Mouse (Mus musculus) lung, postnatal 4 days (tissue): ENCODE results near the gene Txndc2.
"Not testable (repeated sequence)": the region's sequence is repeated elsewhere in the genome, so short reads cannot be mapped to it uniquely, and the experiment has no call there.

ENCODE experiments used
- DNase-seq, 2 experiments: peaks; one replicate each; pipeline ENCODE4 v3.0.0; 2021

Txndc2 gene

DNA sequence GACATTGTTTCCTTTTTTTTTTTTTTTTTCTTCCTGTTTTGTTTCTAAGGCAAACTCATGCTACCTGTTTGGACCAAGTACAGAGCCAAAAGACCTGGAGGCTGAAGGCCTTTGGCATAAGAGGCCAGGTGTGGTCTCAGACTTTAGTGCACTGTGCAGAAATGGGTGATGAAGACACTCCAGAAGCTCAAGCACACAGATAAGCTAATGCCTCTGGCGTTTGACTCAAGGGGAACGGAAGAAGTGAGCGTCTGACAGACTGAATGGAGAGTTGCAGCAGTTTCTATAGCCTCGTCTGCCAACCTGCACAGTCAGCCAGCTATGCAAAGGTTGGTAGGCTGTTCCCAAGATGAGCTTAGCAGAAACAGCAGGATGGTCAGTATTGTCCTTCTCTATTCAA, 13.6 kb upstream of the Txndc2 start:
- no peak for DNase-seq

DNA sequence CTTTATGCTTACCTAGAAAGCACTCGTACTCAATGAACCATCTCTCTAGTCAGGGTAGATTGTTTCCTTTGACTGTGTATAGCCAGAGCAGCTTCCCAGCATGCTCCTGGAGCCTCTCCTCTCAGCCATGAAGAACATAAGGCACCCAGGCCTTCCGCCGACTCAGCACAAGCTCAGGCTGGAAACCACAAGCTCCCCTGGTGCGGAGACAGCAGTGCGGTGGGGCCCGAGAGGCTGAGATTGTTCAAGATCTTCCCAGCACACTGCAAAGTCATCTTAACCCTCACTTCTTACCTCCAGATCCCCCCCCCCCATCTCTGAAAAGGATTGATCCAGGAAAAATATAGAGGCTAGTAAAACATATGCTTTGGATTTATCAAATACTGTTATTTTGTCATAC, 8.6 kb upstream of the Txndc2 start:
- DNase-seq, result no peak

DNA sequence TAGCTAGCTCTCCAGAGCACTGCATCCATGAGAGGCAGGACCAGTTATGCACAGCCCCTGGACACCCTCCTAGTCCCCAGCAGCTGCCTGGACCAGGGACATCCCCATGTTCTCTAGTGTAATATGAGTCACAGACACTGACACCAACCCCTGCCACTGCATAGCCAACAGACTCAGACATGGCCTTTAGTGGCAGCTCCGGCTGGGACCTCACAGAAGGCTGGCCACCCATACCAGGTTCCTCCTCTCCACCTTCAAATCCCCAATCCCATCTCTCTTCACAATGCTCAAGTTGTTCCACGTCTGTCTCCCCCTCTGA, 7.2 kb upstream of the Txndc2 start:
- no peak for DNase-seq

DNA sequence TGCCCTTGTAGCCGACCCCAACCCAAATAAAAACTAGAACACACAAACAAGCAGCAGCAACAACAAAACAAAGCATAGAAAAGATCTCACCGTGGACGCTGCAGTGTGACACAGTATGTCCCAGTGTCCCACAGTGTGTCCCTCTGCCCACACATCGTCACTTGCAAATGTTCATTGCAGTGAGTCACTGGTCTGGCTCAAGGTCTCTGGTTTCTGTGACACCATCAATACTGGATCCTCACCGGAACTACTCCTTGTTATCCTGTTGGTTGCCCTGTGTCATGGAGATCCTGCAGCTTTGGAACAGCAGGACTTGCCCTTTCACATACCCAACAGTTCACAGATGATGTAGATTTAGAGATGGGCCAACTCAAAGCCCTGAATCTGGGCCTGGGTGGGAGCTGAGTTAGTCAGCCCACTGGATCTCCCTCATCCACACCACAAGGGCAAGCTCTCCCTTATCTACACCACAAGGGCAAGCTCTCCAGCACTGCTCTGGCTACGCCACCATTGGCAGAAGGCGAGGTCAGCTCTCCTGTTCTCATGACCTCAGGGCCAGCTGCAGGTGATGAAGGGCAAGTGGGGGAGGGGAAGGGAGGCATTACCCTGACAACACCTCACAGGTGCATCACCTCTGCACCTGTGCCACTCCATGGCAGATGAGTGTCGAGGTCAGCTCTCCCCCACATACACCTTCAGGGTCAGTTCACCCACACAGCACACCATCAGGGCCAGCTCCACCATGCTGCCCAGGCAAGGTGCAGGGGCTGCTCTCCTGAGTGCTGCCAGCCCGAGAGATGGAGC, 6.6 kb upstream of the Txndc2 start:
- no peak for DNase-seq

DNA sequence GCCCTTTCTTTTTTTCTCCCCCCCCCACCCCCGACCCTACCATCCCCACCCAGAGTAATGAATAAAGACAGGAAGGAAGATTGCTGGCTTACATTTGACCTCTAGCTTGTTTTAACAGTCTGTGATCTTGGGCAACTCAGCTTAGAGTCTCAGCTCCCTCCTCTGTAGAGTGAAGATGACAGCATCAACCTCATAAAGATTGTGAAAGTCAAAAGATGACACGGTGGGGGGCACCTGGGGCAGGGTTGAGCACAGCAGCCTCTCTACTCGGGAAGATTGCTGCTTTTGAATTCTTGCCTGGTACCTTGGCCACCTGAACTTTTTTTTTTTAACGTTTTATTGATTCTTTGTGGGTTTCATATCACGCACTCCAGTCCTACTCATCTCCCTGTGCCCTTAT, 6.0 kb upstream of the Txndc2 start:
- no peak for DNase-seq

DNA sequence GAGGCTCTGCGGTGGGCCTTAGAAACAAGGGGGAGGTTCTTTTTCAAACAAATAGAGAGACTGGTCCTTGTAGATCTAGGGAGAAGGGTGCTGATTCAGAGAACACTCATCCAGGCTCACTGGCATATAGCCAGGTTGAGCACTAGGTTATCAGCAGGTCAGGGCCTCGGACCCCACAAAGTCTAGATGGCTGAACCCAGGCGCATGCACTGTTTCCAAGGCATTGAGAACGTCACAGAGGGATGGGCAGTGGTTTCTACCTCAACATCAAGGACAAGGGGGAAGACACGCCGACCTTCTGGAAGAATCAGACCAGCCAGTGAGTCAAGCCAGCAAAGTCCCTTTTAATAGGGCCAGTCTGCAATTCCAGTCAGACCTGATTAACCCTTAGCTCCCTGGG, 5.3 kb upstream of the Txndc2 start:
- no peak for DNase-seq

DNA sequence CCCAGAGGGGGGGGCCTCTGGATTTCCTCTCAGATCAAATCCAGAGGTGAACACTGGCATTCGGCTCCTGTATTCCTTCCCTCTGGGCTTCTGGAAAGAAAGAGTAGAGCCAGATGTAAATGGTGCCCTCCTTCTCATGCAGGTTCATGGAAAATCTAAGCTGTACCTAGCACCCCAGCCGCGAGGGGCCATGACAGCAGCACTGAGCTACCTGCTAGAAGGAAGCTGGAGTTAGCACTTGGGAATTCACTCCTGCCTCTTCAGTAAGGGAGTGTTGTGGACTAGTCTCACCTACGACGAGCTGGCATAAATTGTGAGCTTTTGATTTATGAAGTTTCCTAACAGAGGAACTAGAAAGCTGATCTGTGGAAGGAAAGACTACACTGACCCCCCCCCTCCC, 1.6 kb upstream of the Txndc2 start:
- peak in 1 of 2 experiments; percentile 27 for DNase-seq

DNA sequence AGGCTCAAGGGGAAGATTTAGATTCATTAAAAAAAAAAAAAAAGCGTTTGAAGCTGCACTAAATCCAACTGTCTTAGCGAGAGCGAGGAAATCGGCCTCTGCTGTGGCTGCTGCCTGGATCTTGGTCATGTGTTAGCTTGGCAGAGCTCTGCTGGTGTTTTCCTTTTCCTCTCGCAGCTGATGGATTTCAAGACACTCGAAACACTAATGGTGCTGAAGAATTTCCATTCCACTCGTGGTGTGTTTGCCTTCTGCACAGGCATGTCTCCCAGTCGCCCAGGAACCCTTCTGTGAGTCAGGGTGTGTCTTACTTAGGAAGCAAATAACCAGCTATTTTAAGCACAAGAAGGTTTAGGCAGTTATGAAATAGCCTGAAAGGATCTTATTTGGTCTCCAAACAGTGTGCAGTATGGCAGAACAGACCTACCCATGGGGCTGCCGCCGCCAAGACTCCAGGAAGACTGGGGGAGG, 1.1 kb upstream of the Txndc2 start:
- peak; percentile 53 to 83 for DNase-seq

DNA sequence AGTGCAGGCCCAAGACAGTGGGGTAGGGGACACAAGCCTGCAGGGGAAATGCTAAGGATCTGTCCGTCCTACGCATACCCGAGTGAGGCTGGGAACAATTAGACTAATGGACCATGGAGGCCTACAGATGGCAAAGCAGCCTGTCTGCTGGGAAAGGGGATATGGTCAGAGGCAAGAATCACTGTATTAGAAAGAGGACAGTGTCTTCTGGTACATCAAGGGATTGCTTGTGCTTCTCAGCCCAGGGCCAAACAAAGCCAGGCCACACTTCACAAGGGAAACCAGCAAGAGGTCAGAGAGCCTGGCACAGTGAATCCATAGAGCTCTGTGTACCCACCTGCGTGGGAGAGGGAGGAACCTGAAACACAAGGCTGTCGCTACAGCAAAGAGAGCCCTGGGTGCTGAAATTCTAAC, 617 bp upstream of the Txndc2 start:
- DNase-seq, result no peak

DNA sequence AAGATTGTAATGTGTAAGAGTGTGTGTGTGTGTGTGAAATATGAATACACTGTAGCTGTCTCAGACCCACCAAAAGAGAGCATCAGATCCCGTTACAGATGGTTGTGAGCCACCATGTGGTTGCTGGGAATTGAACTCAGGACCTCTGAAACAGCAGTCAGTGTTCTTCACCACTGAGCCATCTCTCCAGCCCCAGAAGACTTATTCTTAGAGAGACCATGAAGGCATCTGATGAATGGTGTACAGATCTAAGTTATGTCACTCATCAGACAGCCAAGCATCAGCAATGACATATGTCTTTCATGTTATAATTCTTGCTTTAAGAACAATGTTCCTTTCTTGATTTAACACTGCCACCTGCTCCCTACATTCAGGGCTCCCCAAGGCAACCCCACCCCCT, 2.8 kb downstream of the Txndc2 start:
- no peak for DNase-seq

DNA sequence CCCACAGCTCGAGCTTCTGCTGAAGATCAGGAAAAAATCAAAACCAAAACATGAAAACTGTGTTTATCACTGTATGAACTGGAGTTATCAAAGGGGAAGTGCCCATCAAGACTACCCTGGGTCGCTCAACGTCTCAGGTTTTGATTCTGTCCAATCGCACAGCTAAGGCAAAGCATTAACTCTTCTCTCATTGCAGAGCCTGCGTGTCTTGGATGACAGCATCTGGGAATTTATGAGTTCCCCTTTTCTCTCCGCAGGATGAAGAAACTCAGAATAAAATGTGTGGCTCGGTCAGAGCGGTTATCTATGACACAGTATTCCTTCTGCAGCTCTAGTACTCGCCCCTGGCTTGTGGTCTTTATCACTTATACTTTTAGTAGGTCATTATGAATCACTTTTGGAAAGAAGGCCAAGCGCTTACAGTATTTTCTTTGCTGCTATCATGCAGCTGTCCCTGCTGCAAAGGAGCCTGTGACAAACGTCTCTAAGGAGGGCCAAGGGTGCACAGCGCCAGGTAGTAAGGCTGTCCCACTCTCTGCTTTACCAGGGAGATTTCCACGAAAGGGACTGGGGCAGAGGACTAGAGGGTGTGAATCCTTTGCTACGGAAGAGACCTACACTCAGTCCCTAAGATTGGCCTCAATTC, 6.1 kb downstream of the Txndc2 start:
- no peak for DNase-seq

DNA sequence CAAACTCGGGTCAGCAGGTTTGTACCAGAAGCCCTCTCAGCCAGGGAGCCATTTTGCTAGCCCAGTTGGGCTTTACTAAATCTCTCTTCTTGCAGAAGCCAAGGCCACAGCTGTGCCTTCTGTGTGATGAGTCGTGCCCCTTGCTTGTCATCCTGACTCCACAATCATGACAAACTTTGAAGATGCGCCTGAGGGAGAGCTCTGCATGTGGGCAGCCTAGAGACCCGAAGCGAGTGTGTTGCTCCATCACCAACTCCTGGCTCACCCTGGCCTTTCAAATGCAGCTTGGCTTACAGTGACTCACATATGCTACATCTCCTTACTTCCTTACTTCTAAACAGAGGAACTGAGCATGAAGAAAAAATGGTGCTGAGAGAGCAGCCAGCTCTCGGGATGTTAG, 12.0 kb downstream of the Txndc2 start:
- no peak for DNase-seq

DNA sequence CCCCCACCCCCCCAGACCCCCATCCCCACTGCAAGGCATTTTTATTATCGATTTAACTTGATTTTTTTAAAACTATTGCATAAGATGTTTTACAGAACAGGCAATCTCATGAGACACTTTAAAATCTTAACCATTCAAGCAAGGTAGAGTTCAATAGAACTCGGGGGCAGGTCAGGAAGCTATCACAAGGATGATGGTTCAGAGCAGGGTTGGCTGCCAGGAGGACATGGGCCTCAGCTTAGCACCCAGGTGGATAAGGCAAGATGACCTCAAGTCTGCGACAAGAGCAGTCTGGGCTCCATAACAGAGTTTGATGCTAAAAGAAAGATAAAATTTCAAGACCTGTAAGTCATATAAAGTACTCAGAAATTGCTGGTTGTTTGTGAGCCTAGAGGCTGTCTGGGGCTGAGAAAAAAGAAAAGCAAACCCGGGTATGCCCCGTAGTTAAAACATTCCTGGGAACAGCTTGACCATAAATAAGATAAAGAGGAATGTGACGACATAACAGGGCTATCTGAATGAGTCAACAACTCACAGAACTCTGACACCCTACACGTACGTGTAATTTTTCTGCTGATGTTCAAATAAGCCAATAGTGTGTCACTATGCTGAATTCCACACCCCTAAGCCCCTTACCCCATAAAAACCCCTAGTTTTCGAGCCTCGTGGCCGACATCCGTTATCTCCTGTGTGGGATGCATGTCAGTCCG, 13.0 kb downstream of the Txndc2 start:
- not testable (repeated sequence) for DNase-seq

DNA sequence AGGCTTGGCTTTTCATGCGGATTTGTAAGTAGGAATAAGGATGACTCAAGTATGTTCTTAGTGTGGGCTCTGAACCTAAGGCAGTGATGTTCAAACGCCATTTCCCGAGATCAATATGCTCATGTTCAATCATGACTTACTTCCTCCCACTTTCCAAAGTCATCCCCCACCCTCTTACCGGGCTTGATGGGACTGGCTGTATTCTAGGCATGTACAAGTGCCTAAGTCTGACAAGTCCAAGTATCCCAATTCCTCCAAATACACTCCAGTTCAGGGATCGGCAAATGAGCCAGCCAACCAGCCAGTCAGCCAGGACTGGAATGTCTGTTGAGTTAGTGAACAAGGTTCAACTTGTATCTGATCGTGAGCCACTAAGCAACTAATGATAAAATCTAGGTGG, 15.7 kb downstream of the Txndc2 start:
- no peak for DNase-seq

DNA sequence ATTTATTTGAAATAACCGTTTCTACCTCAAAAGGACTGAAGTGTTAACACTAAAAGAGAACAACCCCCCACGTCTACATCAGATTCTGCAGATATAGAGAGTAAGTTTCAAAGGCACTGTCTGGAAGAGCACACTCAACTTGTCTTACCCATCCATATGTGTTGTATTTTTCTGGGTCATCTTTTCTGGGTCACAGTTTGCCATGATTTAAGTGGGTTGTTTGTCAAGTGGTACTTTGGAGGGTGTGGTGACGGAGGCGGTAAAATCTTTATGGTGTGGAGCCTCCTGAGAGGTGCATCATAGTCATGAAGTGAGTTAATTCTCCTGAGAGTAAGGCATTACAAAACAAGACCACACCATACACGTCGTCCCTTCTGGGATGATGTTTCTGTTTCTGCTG, 16.4 kb downstream of the Txndc2 start:
- no peak for DNase-seq

DNA sequence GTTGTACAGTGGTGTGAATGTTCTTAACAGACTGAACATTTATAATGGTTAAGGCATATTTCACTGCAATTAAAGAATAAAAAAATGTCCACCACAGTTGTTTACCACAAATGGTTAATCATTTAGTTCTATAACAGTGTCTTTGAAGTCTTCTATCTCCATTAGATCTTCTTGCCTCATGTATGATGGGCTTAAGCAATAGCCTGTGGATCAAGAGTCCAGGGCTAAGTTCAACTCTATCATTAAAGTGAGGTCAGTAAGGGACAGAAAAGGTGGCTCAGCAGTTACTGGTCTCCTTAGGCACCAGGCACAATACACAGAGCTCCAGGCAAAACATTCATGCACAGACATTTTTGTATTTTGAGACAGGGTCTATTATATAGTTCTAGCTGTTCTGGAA, 18.8 kb downstream of the Txndc2 start:
- no peak for DNase-seq

DNA sequence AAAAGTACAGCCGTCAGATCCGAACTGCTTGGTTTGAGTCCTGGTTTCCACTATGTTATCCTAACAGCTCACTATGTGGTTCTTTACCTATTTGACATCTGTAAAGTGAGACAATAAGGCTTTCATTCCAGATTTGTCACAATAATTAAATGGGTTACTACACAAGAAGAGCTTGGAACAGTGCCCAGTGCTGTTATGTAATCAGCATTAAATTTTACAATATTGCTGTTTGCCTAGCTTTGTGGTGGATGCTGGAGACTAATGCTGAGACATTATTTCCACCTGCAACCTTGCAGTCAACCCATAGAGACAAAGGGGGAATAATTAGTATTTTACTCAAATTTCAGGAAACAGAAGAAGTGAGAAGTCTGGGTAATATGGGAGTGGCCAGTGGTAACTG, 23.5 kb downstream of the Txndc2 start:
- DNase-seq, result no peak

DNA sequence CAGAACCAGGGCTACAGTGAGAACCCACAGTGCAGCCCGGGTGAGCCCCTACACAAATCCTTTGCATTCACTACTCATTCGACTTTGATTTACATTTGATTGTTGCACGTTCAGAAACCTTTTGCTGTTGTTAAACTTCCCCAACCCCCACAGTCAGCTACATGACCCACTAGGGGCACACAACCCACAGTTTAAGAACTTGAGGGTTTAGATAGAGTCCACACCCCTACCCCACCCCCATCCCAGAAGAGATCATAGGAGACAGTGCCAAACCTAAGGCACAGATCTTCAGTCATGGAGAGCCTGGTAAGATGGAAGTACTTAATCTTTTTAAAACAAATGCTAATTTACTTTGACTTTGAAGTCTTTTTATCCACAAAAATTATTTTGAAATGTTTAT, 26.3 kb downstream of the Txndc2 start:
- no peak for DNase-seq

DNA sequence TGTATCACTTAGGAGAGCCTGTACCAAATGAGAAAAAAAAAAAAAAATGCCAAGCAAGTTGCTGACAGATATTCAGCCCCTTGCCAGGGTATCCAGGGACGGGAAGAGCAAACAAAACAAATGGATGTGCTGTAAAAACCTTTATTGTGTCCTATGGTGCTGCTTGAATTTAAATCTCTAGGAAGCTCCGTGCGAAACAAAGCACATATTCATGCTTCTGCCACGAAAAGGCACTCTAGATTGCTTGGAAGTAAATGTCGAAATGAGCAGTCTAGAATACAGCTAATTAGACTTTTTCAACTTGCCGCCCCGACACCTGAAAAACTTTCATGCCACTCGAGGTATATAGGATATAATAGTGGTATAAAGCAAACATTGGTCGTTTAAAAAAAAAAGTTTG, 27.5 kb downstream of the Txndc2 start:
- no peak for DNase-seq

DNA sequence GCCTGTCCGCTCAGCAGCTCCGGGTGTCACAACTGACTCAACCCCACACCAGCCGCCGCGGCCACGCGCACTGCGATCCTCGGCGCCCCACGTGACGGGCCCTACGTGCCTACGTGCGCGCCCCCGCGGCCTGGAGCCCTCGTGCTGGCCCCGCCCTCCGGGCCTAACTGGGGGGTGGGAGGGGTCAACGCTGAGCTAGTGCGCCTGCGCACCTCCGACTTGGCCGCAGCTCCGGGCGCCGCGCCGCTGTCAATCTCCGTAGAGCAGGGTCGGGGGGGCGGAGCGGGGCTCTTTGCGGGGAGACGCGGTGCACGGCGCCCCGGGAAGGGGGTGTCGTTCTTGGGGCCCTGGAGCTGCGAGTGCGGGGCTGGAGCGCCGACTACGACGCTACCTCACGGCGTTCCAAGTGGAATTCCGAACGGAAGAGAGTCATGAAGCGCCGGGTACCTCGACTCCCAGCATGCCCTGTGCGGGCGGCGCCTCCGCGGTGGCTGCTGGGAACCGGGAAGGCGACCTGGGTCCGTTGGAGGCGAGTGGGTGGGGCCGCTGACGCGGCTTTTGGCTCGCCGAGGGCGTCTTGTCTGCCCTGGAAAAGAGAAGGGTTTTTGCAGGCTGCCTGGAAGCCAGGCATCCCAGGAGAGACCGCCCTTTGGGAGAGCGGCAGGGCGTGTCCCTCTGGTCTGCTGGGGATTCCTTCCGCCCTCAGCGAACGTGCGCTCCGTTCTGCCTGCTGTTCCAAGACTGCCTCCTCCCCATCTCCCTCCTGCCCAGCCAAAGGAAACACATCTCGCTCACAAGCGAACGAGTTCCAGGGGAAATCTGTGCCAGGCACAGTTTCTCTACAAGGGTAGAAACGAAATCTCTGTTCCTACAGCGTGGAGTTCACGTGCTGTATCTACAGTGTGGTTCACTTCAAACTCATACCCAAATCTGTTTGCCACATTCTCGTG, 28.2 kb downstream of the Txndc2 start, which contains the start of gene Vapa:
Vapa (minus strand) TSS at position 93 of the 950 bp plus-strand sequence.
- DNase-seq, result peak; percentile 99

DNA sequence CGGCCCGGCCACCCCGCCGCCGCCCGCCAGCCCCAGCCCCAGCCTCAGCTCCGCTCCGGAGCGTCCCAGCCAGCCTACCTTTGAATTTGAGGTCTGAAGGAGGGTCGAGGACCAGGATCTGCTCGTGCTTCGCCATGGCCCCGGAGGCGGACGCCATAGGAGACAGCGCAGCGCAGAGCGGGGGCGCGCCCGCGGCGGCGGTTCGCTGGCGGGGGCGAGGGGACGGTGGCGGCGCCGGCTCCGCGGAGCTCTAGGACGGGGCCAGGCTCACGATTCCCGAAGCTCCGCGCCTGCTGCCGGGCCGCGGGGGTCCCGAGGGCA, 28.9 kb downstream of the Txndc2 start:
- no peak for DNase-seq

DNA sequence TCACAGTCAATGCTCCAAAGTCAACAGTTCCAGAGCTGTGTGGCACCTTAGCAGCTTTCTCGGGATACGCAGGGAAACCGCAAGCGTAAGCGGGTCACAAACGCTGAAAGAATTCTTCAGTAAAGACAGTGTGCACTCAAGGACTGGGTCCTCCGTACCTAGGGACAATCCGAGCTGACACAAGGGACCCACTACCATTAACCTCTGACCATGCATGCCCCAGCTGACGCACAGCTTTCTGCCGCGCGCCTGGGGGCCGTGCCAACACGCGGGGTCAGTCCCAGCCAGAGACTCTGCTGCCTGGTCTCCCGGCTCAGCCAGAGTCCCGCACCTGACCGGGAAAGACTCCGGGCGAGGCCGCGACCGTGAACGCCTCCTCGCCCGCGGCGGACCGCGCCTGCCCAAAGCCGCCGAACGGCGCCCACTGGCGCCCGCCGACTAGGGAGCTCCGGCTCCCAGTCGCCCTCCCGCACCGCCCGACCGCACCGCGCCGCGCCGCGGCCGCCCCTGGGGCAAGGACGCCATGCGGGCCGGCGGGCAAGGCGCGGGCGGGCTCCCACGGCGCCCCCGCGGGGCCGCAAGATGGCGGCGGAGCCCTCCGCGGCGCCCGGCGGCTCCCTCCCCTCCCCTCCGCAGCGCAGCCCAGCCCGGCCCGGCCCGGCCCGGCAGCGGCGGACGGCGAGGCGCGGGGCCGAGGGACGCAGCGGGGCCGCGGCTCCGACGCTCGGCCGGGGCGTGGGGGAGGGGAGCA, 29.4 kb downstream of the Txndc2 start:
- peak; percentile 52 to 64 for DNase-seq
